ENCODE assay signal across 8 mouse cellular contexts in the genomic region with DNA sequence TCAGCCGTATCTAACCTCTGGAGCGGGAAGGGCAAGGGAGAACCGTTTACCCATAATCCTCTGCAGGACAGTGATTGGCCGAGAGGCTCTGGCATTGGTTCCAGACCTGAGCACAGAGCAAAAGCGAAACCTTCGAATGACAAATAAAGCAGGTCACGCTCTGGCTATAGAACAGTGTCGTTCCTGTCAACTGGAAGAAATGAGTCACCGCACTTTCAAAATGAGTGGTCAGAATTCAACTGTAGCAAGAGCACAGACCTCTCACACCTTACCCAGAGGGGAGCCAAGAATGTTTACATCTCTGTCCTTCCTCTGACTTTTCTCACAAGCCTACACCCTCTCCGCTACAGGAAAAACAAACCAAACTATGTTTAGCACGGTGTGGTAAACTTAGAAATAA. TPM values are rescaled to one million over a fixed set of nuclear protein-coding genes. Genes with fewer than 3 reads are reported as not detected.
DNase-seq lines count a peak whose midpoint lies in the region.

No protein-coding gene starts in this region.

- DNase-seq in adrenal gland, adult 2 months, result peak; percentile 73
- no peak for DNase-seq in adrenal gland, adult 18-20 months (ENCODE audit: low spot score in 2 of 2)
- DNase-seq in urinary bladder, postnatal 36 days (ENCODE audit: low spot score in 2 of 2), result peak; percentile 22 to 50
- DNase-seq in urinary bladder, postnatal 25 days (ENCODE audit: low spot score), result no peak
- DNase-seq in induced T-regulatory cell, adult 2 months (ENCODE audit: low read depth), result peak; percentile 98
- peak; percentile 67 for DNase-seq in lung, postnatal 14 days
- no peak for DNase-seq in left cerebral cortex, adult 8-10 months (ENCODE audit: low spot score in 2 of 2)
- DNase-seq in ovary, postnatal 14 days (ENCODE audit: low spot score), result no peak

RNA-seq across cellular contexts. Expression of a gene that starts 45.4 kb away (rescaled TPM):
- total RNA-seq in adrenal gland, adult 2 months (2021), result 1 to 10 TPM; 1.4 to 2.0 TPM
- polyA plus RNA-seq in adrenal gland, adult 2 months (2012; rRNA removed), result 2.6 and 4.1 TPM in 2 replicates
- 1 to 10 TPM in 1 of 2 experiments, under 1 TPM in 1; 0.70 to 1.0 TPM for total RNA-seq in adrenal gland, adult 18-20 months (2021)
- total RNA-seq in left cerebral cortex, adult 8-10 months (2022), result 1 to 10 TPM; 6.3 to 7.9 (median 6.9) TPM

Comparison
In these comparisons a context has a peak if more than half of its experiments do, and no peak if none do; other contexts are left out.
1. DNase-seq: peak in adrenal gland, adult 2 months (single experiment), urinary bladder, postnatal 36 days (2 of 2), induced T-regulatory cell, adult 2 months (single experiment) and lung, postnatal 14 days (single experiment); none in adrenal gland, adult 18-20 months (0 of 2), urinary bladder, postnatal 25 days (single experiment), left cerebral cortex, adult 8-10 months (0 of 2) and ovary, postnatal 14 days (single experiment).